Comparison of ENCODE assay signal across 23 mouse cellular contexts in genomic region chr9:96637157-96637548, GRCm38 (mm10). TPM values are rescaled to one million over a fixed set of nuclear protein-coding genes. Genes with fewer than 3 reads are reported as not detected.
DNase-seq lines count a peak whose midpoint lies in the region; ATAC-seq and TF ChIP-seq lines count a peak whose summit lies in the region.
"Had no signal": no experiment of that assay in that cellular context is flagged by ENCODE, and none has a peak within 500 bp of the region (broad histone marks: within the 10 kb centered on the region; RNA-seq: fewer than 3 reads in every experiment).

No protein-coding gene starts in this region.

- no peak overlapping the region for H3K27ac ChIP-seq in forebrain, embryonic 13.5 days
- H3K27ac ChIP-seq: hindbrain, embryonic 13.5 days; midbrain, embryonic 12.5 days; neural tube, embryonic 13.5 days had no signal

- no peak overlapping the region for H3K9ac ChIP-seq in forebrain, embryonic 13.5 days
- H3K9ac ChIP-seq: forebrain, postnatal 0 days; hindbrain, embryonic 13.5 days; midbrain, embryonic 12.5 days; neural tube, embryonic 13.5 days had no signal

- DNase-seq in 416B (ENCODE audit: low read depth) (peak; percentile 60), G1E (ENCODE audit: low spot score) (no peak)
- no peak for DNase-seq in gastrocnemius, adult 8-10 months (ENCODE audit: low spot score in 2 of 2)
- no peak for DNase-seq in kidney, postnatal 10 days
- DNase-seq: adrenal gland, postnatal 14 days; cerebellum, adult 11-12 months; cerebellum, adult 9-11 months; forebrain, postnatal 0 days; gastrocnemius, postnatal 25 days; heart, adult 18-20 months; heart, postnatal 36 days; kidney, adult 11 months; layer of hippocampus, postnatal 36 days; liver had no signal

- no peaks in the 10 kb centered on the region for H3K9me3 ChIP-seq in G1E (replicated peaks)
- no peaks in the 10 kb centered on the region for H3K9me3 ChIP-seq in forebrain, embryonic 13.5 days (replicated peaks)
- H3K9me3 ChIP-seq: hindbrain, embryonic 13.5 days; megakaryocyte, embryonic 14.5 days; midbrain, embryonic 12.5 days; neural tube, embryonic 13.5 days had no signal

- no peak for TF ChIP-seq CTCF in G1E (IDR thresholded peaks at IDR 0.05; ENCODE audit: low read depth, low read length)

- no peak for ATAC-seq in G1E (ENCODE audit: extremely low read depth, insufficient number of reproducible peaks, low FRiP score, poor library complexity, severe bottlenecking)
- ATAC-seq in granulocyte monocyte progenitor cell, adult 5-6 weeks (replicated peaks; ENCODE audit: poor library complexity, severe bottlenecking), result peak; percentile 62
- peak; percentile 77 for ATAC-seq in monocyte, adult 5-6 weeks (replicated peaks; ENCODE audit: insufficient number of reproducible peaks, low FRiP score, low TSS enrichment, poor library complexity, severe bottlenecking)
- ATAC-seq in forebrain, embryonic 13.5 days, result no peak
- ATAC-seq: forebrain, postnatal 0 days had no signal

- H3K4me2 ChIP-seq in forebrain, embryonic 13.5 days, result no peak overlapping the region
- H3K4me2 ChIP-seq: heart, embryonic 11.5 days; hindbrain, embryonic 13.5 days; midbrain, embryonic 12.5 days; neural tube, embryonic 13.5 days had no signal

- 60% methylated on average over 7 of the region's 7 CpGs for WGBS in forebrain, embryonic 13.5 days

- no peaks in the 10 kb centered on the region for H3K27me3 ChIP-seq in G1E (ENCODE audit: insufficient read depth, low read length)
- H3K27me3 ChIP-seq in forebrain, embryonic 13.5 days, result peaks cover 8% of the 10 kb centered on the region

- H3K36me3 ChIP-seq in G1E (replicated peaks), result no peaks in the 10 kb centered on the region
- H3K36me3 ChIP-seq in forebrain, embryonic 13.5 days (ENCODE audit: poor library complexity, severe bottlenecking), result no peaks in the 10 kb centered on the region
- H3K36me3 ChIP-seq: hindbrain, embryonic 13.5 days; midbrain, embryonic 12.5 days; neural tube, embryonic 13.5 days had no signal

- peaks cover 87% of the 10 kb centered on the region for H3K4me1 ChIP-seq in G1E (ENCODE audit: insufficient read depth, low read depth, low read length)
- H3K4me1 ChIP-seq in forebrain, embryonic 13.5 days, result 0 out of 2 replicates have a peak, but pooled peaks cover 1% of the 10 kb centered on the region
- H3K4me1 ChIP-seq: hindbrain, embryonic 13.5 days; neural tube, embryonic 13.5 days had no signal

- H3K4me3 ChIP-seq in G1E (ENCODE audit: low read depth, low read length), result peak overlapping the region; percentile 7; the same call in 1 of the 2 replicates
- H3K4me3 ChIP-seq in forebrain, embryonic 13.5 days, result no peak overlapping the region
- H3K4me3 ChIP-seq: erythroblast, embryonic 14.5 days; hindbrain, embryonic 13.5 days; midbrain, embryonic 12.5 days; neural tube, embryonic 13.5 days had no signal

RNA-seq across cellular contexts. Expression of gene Rasa2, which starts 5.7 kb away (rescaled TPM):
- total RNA-seq in G1E (2014; fragmentation: Nextera tagmentation) (72.8 and 74.8 TPM in 2 replicates), G1E (2017) (41.6 and 54.9 TPM in 2 replicates)
- polyA plus RNA-seq in G1E (2012), result 2.7 and 3.2 TPM in 2 replicates
- 16.3 and 18.3 TPM in 2 replicates for total RNA-seq in granulocyte monocyte progenitor cell, adult 5-6 weeks (2014; fragmentation: Nextera tagmentation)
- 21.9 and 25.5 TPM in 2 replicates for total RNA-seq in granulocyte monocyte progenitor cell, adult 5-6 weeks (2017)
- 33.0 to 39.1 TPM (median 38.8 TPM) in 3 replicates for total RNA-seq in monocyte, adult 5-6 weeks (2017)
- 1 to 10 TPM; 2.1 to 3.3 (median 2.4) TPM for total RNA-seq in gastrocnemius, adult 8-10 months (2022)
- polyA plus RNA-seq in forebrain, embryonic 13.5 days (2015; fragmentation: Nextera tagmentation; extraction: Ambion mirVana), result 16.0 TPM in 2 replicates
- polyA plus RNA-seq: erythroblast, embryonic 14.5 days had no signal

Comparison
In these comparisons a context has a peak if more than half of its experiments do, and no peak if none do; other contexts are left out.
1. ATAC-seq: peak in granulocyte monocyte progenitor cell, adult 5-6 weeks (single experiment) and monocyte, adult 5-6 weeks (single experiment); none in G1E (single experiment) and forebrain, embryonic 13.5 days (single experiment).